Mouse (Mus musculus) large intestine, adult 2 months (tissue): ENCODE results near the gene Msrb3. TPM values are rescaled to one million over a fixed set of nuclear protein-coding genes. Genes with fewer than 3 reads are reported as not detected.
A peak's percentile ranks its signal among the peaks of the same experiment; 100 is the strongest.

Experiments
- DNase-seq: peaks from one replicate; pipeline ENCODE4 v3.0.0-alpha.2; 2012; ENCODE audit warnings: low read depth, low spot score
- WGBS: fragments of 180-500 bp; shearing (Covaris S2); methylation state at CpG from one replicate; pipeline ENCODE4 v1.1.7; 2018; 5-methylcytosine and 5-hydroxymethylcytosine counted together
- polyA plus RNA-seq: library from polyadenylated mRNA; depleted of rRNA; stranded (reverse); fragments of >200 nt; gene quantifications from 2 replicates; pipeline ENCODE4 v1.2.3, GENCODE M21; 2012; rRNA removed

Gene Msrb3
- 6.9 and 8.6 TPM in 2 replicates for polyA plus RNA-seq

DNA sequence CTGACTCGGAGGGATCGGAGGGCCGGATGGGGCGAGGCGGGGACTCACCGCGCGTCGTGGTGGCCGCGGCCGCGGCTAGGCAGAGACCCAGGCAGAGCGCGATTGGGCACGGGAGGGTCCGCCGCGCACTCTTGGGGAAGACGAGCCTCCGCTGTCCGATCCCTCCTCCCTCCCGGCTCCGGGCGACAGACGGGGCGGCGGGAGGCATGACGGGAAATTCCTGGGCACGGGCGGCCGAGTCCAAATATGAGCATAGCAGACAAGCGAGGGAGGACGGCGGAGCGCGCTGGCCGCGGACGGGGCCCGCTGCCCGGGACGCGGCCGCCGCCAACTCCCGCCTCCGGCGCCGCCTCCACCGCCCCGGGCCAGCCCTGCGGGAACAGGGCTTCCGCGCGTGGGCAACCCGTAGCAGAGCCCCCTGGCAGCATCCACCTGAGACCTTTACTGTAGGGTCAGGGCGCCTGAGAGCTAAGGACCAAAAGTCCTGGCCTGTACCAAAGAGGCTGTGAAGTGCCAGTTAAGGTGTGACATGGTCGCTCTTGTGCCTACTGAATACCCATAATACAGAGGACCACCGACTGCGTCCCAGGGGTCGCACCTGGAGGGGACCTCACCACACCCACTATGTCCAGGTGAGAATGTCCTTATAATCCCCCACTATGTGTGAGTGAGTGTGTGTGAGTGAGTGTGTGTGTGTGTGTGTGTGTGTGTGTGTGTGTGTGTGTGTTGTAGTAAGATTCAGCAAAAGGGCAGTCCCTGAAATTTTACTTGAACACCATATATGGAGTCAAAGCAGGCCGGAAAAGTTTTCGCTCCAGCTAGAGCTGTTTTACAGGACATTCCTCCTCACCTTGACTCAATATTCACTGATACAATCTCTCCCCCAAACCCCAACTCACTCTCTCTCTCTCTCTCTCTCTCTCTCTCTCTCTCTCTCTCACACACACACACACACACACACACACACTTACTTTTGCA, at the start of gene Msrb3:
TSS of gene Msrb3 (minus strand) at position 317 of the 978 bp plus-strand sequence.
- WGBS: 2% methylated on average over 64 of the region's 64 CpGs
- DNase-seq: no peak

DNA sequence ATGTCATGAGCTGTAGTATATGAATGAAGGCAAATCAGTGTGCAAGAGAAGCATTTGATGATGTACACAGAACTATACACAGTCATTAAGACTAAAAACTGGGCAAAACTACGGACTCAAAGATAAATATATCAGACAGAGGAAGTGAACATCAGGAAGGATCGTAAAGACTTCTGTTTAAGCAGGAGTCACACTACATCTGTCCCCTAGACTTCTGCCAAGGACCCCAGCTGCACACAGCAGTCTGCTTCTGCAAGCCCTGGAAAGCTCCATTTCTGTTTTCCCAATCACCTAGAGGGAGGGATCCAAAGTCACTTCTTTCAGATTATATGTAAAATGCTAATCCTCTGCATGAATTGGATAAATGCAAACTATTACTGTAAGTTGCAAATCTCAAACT, 49.6 kb upstream of the Msrb3 start:
- WGBS: 54% methylated on average over 2 of the region's 2 CpGs
- no peak for DNase-seq

DNA sequence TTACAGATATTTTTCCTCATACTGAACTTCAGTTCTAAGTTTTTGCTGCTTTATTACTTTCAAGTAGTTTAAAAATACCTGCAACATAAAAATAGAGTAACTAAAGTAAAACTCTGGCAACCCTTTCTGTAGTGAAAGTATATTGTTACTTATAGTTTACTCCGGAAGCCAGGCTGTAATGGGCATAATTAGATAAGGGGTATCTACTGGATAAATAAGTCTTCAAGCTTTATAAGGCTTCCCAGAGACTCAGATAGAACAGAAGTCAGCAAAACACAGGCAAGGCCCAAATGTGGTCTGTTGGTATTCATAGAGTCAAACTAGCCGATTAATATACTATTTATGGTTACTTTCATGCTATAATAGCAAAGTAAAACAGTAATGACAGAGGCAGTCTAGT, 48.9 kb upstream of the Msrb3 start:
- no peak for DNase-seq
- WGBS: 82% methylated on average over 2 of the region's 2 CpGs

DNA sequence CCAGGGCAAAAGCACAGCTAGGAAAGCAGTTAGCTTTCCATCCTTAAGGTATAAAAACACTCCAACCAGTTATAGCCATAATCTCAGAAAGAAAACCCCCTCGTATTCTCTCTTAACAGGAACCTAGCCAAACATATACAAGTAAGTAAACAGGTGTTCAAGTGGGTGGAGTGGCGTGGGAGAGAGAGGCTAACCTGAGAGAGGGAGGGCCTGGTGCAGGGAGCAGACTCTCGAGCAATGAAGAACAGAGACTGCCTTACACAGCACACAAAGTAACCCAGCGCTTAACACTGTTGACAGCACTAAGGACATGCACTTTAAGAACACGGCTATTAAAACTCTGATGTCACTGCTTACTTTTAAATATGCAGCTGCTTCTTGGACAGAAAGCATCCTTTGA, 47.9 kb upstream of the Msrb3 start:
- no peak for DNase-seq
- WGBS: 57% methylated on average over 5 of the region's 5 CpGs

- no peak for DNase-seq
- WGBS: 83% methylated on average over 2 of the region's 2 CpGs
These were observed 40.0 kb upstream of the Msrb3 start for GRCm38 (mm10) chr10:120938904-120939208.

GRCm38 (mm10) chr10:120938077-120938903, 39.4 kb upstream of the Msrb3 start:
- 52% methylated on average over 19 of the region's 19 CpGs for WGBS
- DNase-seq: peak; percentile 11

- WGBS: 82% methylated on average over 7 of the region's 7 CpGs
- DNase-seq: no peak
These were observed 30.6 kb upstream of the Msrb3 start for GRCm38 (mm10) chr10:120929536-120929935.

- 50% methylated on average over 5 of the region's 5 CpGs for WGBS
These were observed 29.3 kb upstream of the Msrb3 start for GRCm38 (mm10) chr10:120928183-120928582.

DNA sequence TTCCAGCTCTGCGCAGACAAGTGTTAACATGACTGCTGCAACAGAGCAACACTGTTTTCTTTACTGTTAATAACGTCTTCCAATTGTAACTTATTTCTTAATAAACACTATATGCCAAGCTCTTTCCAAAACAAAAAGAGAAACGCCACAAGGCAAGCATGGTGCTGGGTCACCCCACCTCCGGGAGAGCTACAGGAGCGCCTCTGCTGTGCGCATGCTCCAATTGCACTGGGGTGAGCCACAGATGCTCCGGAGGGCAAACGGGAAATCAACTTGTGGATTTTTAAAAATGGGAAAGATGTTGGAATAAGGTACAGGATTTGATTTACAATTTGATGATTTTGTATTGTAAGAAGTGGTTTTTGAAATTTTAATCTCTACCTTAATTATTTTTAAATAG, 27.3 kb upstream of the Msrb3 start:
- WGBS: 92% methylated on average over 8 of the region's 8 CpGs
- DNase-seq: no peak

More at GRCm38 (mm10) chr10:120928183-120928582, 29.3 kb upstream of the Msrb3 start:
- no peak for DNase-seq

GRCm38 (mm10) chr10:120921501-120921900, 22.6 kb upstream of the Msrb3 start:
- no peak for DNase-seq

GRCm38 (mm10) chr10:120920604-120921003, 21.7 kb upstream of the Msrb3 start:
- DNase-seq: no peak
- WGBS: 85% methylated on average over 11 of the region's 11 CpGs

More at GRCm38 (mm10) chr10:120921501-120921900, 22.6 kb upstream of the Msrb3 start:
- 68% methylated on average over 2 of the region's 2 CpGs for WGBS

- 96% methylated on average over 5 of the region's 5 CpGs for WGBS
- no peak for DNase-seq
These were observed 17.3 kb upstream of the Msrb3 start for GRCm38 (mm10) chr10:120916250-120916649.

DNA sequence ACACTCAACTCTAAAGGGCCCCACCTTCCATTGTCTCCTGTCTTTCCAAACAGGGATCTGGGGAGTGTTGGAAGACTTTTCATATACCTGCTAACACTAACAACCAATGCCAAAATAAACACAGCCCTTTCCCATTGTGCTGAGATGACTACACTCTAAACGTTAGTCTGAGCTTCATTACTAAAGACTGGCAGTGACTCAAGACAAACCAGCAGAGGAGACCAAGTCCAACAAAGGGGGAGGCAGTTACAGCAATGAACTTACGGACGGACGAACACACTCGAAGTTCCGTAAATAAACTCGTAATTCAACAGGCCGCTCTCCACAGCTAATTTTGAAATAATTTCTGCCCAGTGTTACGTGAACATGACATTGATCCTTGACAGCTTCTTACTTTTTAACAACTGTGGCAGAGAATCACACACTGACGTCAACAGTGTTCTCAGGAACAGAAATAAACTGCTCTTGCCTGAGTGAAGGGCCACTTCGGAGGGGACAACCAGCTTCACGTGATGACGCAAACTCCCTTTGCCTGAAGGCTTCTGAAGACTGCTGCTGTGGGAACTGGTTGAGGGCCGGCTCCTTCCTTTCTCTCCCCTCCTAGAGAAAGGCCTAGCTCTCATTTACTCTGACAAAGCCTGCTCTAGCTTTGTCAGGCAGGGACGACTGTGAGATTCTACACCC, 16.2 kb upstream of the Msrb3 start:
- peak; percentile 25 for DNase-seq
- 23% methylated on average over 15 of the region's 15 CpGs for WGBS

GRCm38 (mm10) chr10:120914286-120914685, 15.4 kb upstream of the Msrb3 start:
- WGBS: 54% methylated on average over 7 of the region's 7 CpGs

DNA sequence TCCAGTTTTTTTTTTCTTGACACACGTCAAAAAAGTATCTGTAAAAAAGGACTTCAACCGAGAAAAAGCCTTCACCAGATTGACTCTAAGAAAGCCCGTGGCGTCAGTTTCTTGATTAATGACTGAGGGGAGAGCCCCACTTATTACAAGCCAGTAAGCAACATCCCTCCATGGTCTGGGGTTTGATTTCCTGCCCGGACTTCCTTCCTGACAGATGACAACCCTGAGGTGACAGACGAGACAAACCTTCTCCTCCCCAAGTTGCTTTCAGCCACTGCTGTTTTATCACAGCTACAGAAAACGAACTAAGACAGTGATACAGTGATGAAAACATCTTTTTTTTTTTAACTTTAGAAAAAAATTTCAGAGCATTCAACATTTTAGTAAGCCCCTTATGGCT, 14.9 kb upstream of the Msrb3 start:
- no peak for DNase-seq
- WGBS: 81% methylated on average over 7 of the region's 7 CpGs

More at GRCm38 (mm10) chr10:120914286-120914685, 15.4 kb upstream of the Msrb3 start:
- no peak for DNase-seq

GRCm38 (mm10) chr10:120911971-120912370, 13.1 kb upstream of the Msrb3 start:
- no peak for DNase-seq
- 82% methylated on average over 4 of the region's 4 CpGs for WGBS

DNA sequence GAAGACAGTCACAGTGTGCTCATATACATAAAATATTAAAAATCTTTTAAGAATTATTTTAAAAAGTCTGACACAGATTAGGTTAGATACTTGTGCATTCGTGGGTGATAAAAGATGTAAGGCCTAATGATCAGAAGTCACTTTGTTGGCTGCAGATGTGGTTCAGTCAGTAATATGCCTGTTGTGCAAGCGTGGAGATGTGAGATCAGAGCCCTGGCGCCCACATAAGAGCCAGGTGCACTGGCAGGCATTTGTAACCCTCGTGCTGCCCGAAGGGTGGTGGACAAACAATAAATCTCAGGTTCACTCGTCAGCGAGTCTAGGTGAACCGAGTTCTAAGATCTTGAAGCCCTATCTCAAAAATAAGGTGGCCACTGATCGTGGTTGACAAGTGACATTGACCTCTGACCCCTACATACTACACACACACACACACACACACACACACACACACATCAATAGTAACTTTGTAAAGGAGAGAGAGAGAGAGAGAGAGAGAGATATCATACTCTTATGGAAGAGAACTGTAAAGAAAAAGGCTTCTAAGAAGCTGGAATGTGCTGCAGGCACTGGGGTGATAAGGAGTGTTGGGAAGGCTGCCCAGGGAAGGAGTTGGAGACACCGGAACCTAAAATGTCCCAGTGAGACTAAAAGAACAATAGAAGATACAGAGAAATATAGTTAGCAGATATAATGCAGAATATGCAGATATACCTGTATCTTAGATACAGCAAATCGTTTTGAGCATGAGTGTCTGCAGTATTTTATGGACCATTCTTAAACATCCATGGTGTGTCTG, 10.1 kb upstream of the Msrb3 start:
- no peak for DNase-seq
- 77% methylated on average over 11 of the region's 11 CpGs for WGBS

DNA sequence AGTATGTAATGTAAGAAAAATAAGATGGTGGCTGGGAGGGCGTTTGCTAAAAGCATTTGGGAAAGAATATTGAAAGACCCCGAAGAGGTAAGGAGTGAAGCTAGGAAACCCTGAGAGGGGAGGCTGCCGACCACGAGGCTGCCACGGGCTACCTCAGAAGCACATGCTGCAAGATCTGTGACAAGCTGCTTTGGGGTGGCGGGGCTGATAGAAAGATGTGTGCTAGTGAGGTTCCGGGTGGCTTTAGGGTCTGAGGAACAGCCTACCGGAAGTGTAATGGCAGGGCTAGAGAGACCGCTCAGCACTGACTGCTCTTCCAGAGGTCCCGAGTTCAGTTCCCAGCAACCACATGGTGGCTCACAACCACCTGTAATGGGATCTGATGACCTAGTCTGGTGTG, 5.8 kb upstream of the Msrb3 start:
- 90% methylated on average over 10 of the region's 10 CpGs for WGBS
- DNase-seq: no peak

GRCm38 (mm10) chr10:120903843-120904468, 5.1 kb upstream of the Msrb3 start:
- 75% methylated on average over 4 of the region's 4 CpGs for WGBS
- DNase-seq: no peak
